Mouse (Mus musculus) CH12.LX (cell line): Measurements from ENCODE around the gene Ercc4. TPM values are rescaled to one million over a fixed set of nuclear protein-coding genes. Genes with fewer than 3 reads are reported as not detected.

ENCODE experiments used
- DNase-seq: peaks from one replicate; pipeline ENCODE4 v3.0.0-alpha.2; 2013; ENCODE audit errors: extremely low read depth
- H3K27ac ChIP-seq: 2 replicates; pipeline ENCODE4 v1.5.1; 2012; ENCODE audit warnings: low read depth, mild to moderate bottlenecking, control low read depth, moderate library complexity; ENCODE audit not compliant: insufficient read depth
- H3K27me3 ChIP-seq: replicated peaks from 2 replicates; pipeline ENCODE3; 2012; ENCODE audit warnings: inconsistent platforms
- H3K36me3 ChIP-seq, 2 experiments: replicated peaks in 1 of 2; 2 replicates each; pipeline versions ENCODE3 to v1.6.1; 2012; ENCODE audit warnings: inconsistent platforms in 1 of 2, low read length in 1 of 2, mild to moderate bottlenecking in 1 of 2, mixed read lengths in 1 of 2, moderate library complexity in 1 of 2; ENCODE audit not compliant: control insufficient read depth in 1 of 2, insufficient read depth in 1 of 2
- H3K4me1 ChIP-seq, 2 experiments: 2 replicates each; pipeline ENCODE4 v1.6.1; 2012; ENCODE audit warnings: inconsistent platforms in 1 of 2, moderate library complexity in 1 of 2; ENCODE audit not compliant: insufficient read depth in 2 of 2, control insufficient read depth in 1 of 2
- H3K4me2 ChIP-seq: 2 replicates; pipeline ENCODE4 v1.6.1; 2012; ENCODE audit warnings: low read depth, mild to moderate bottlenecking, control low read depth; ENCODE audit not compliant: poor library complexity, insufficient read depth, severe bottlenecking
- H3K4me3 ChIP-seq, 3 experiments: fragments of 150-350 bp in 1 of 3; sonication (generic) in 1 of 3; replicated peaks in 1 of 3; 2 replicates each; pipeline versions ENCODE3 to v1.5.1; 2011 to 2012; ENCODE audit warnings: low read depth in 2 of 3, low read length in 2 of 3, mild to moderate bottlenecking in 2 of 3, moderate library complexity in 2 of 3, control low read depth in 1 of 3, improper control_type of control experiment in 1 of 3, inconsistent platforms in 1 of 3, mixed read lengths in 1 of 3; ENCODE audit not compliant: poor library complexity in 1 of 3
- H3K79me2 ChIP-seq: replicated peaks from 2 replicates; pipeline ENCODE4 v1.6.1; 2012; ENCODE audit warnings: mild to moderate bottlenecking, moderate library complexity; ENCODE audit not compliant: control insufficient read depth, poor library complexity, insufficient read depth, severe bottlenecking; ENCODE audit errors: extremely low read depth
- H3K9ac ChIP-seq: 2 replicates; pipeline ENCODE4 v1.6.1; 2012; ENCODE audit warnings: low read depth, mild to moderate bottlenecking, control low read depth, moderate library complexity; ENCODE audit not compliant: insufficient read depth
- H3K9me3 ChIP-seq: replicated peaks from 2 replicates; pipeline ENCODE3; 2012; ENCODE audit warnings: low read length, inconsistent platforms, mixed read lengths
- CTCF ChIP-seq, 2 experiments: IDR thresholded peaks in 1 of 2; conservative IDR thresholded peaks in 1 of 2; 2 replicates each; pipeline ENCODE4 v1.5.1; 2011 to 2012; ENCODE audit warnings: low read depth in 2 of 2, low read length in 2 of 2, improper control_type of control experiment in 1 of 2, inconsistent platforms in 1 of 2, mild to moderate bottlenecking in 1 of 2, moderate library complexity in 1 of 2
- ELF1 ChIP-seq: IDR thresholded peaks from 2 replicates; pipeline ENCODE4 v1.6.1; 2014; ENCODE audit warnings: low read depth, mild to moderate bottlenecking, inconsistent platforms, low read length, improper control_type of control experiment
- EP300 ChIP-seq: IDR thresholded peaks from 2 replicates; pipeline ENCODE4 v1.6.1; 2011; ENCODE audit warnings: low read length, improper control_type of control experiment
- ETS1 ChIP-seq: conservative IDR thresholded peaks from 2 replicates; pipeline ENCODE4 v1.6.1; 2012; ENCODE audit warnings: low read depth, mild to moderate bottlenecking, inconsistent platforms, low read length, improper control_type of control experiment, moderate library complexity
- GABPA ChIP-seq: IDR thresholded peaks from 2 replicates; pipeline ENCODE4 v1.6.1; 2012; ENCODE audit warnings: low read depth, low read length, improper control_type of control experiment, inconsistent platforms; ENCODE audit not compliant: insufficient replicate concordance
- HCFC1 ChIP-seq: IDR thresholded peaks from 2 replicates; pipeline ENCODE4 v1.6.1; 2012; ENCODE audit warnings: low read depth, mild to moderate bottlenecking, inconsistent platforms, low read length, improper control_type of control experiment
- JUND ChIP-seq: conservative IDR thresholded peaks from 2 replicates; pipeline ENCODE4 v1.6.1; 2011; ENCODE audit warnings: low read depth, low read length, improper control_type of control experiment
- KAT2A ChIP-seq: IDR thresholded peaks from 2 replicates; pipeline ENCODE4 v1.6.1; 2012; ENCODE audit warnings: low read length, improper control_type of control experiment, inconsistent platforms; ENCODE audit not compliant: insufficient replicate concordance
- MAFK ChIP-seq: IDR thresholded peaks from 2 replicates; pipeline ENCODE4 v1.6.1; 2011; ENCODE audit warnings: low read length, improper control_type of control experiment; ENCODE audit not compliant: insufficient replicate concordance
- MAX ChIP-seq: IDR thresholded peaks from 2 replicates; pipeline ENCODE4 v1.6.1; 2011; ENCODE audit warnings: low read length, improper control_type of control experiment
- MEF2A ChIP-seq: IDR thresholded peaks from 2 replicates; pipeline ENCODE4 v1.6.1; 2014; ENCODE audit warnings: low read depth, mild to moderate bottlenecking, inconsistent platforms, low read length, improper control_type of control experiment, borderline replicate concordance
- MXI1 ChIP-seq: IDR thresholded peaks from 2 replicates; pipeline ENCODE4 v1.6.1; 2011; ENCODE audit warnings: mild to moderate bottlenecking, low read depth, low read length, improper control_type of control experiment
- MYC ChIP-seq: IDR thresholded peaks from 2 replicates; pipeline ENCODE4 v1.6.1; 2011; ENCODE audit warnings: low read depth, mild to moderate bottlenecking, improper control_type of control experiment, low read length
- NELFE ChIP-seq: IDR thresholded peaks from 2 replicates; pipeline ENCODE4 v1.6.1; 2011; ENCODE audit warnings: low read depth, low read length, improper control_type of control experiment
- PAX5 ChIP-seq: IDR thresholded peaks from 2 replicates; pipeline ENCODE4 v1.6.1; 2012; ENCODE audit warnings: low read length, inconsistent platforms, mixed read lengths
- RAD21 ChIP-seq: IDR thresholded peaks from 2 replicates; pipeline ENCODE4 v1.6.1; 2011; ENCODE audit warnings: low read depth, mild to moderate bottlenecking, low read length, improper control_type of control experiment, moderate library complexity
- SMC3 ChIP-seq: IDR thresholded peaks from 2 replicates; pipeline ENCODE4 v1.6.1; 2011; ENCODE audit warnings: low read depth, low read length, improper control_type of control experiment
- TBP ChIP-seq: conservative IDR thresholded peaks from 2 replicates; pipeline ENCODE4 v1.6.1; 2011; ENCODE audit warnings: low read depth, low read length, improper control_type of control experiment
- TCF12 ChIP-seq: IDR thresholded peaks from 2 replicates; pipeline ENCODE4 v1.6.1; 2014; ENCODE audit warnings: low read depth, mild to moderate bottlenecking, inconsistent platforms, low read length, improper control_type of control experiment
- UBTF ChIP-seq: IDR thresholded peaks from 2 replicates; pipeline ENCODE4 v1.6.1; 2012; ENCODE audit warnings: low read depth, mild to moderate bottlenecking, inconsistent platforms, low read length, improper control_type of control experiment, moderate library complexity
- USF2 ChIP-seq: conservative IDR thresholded peaks from 2 replicates; pipeline ENCODE4 v1.6.1; 2011; ENCODE audit warnings: low read depth, low read length, improper control_type of control experiment
- ZC3H11A ChIP-seq: IDR thresholded peaks from 2 replicates; pipeline ENCODE4 v1.6.1; 2012; ENCODE audit warnings: low read depth, mild to moderate bottlenecking, inconsistent platforms, low read length, improper control_type of control experiment
- ZKSCAN1 ChIP-seq: IDR thresholded peaks from 2 replicates; pipeline ENCODE4 v1.6.1; 2012; ENCODE audit warnings: low read depth, inconsistent platforms, low read length, improper control_type of control experiment, borderline replicate concordance
- ZMIZ1 ChIP-seq: IDR thresholded peaks from 2 replicates; pipeline ENCODE4 v1.6.1; 2012; ENCODE audit warnings: low read depth, mild to moderate bottlenecking, inconsistent platforms, low read length, improper control_type of control experiment
- dilution Hi-C: fragments of 300-500 bp; cut with MboI; formaldehyde crosslinking; loops from 2 replicates; pipeline ENCODE4 v1.14.3; 2020; ENCODE audit warnings: low sequenced_read_pairs; ENCODE audit not compliant: extremely low pct_unique_long_range_greater_than_20kb, extremely low pct_ligation_motif_present
- in situ Hi-C: fragments of 300-500 bp; cut with MboI; formaldehyde crosslinking; loops from 3 replicates; pipeline ENCODE4 v1.14.3; 2019; ENCODE audit warnings: low sequenced_read_pairs, low pct_ligation_motif_present, low pct_unique_long_range_greater_than_20kb, mixed read lengths
- polyA plus RNA-seq: library from polyadenylated mRNA; unstranded; fragments of >175 nt; gene quantifications from 2 replicates; pipeline ENCODE4 v1.2.1, GENCODE M21; 2012; ENCODE audit warnings: low read depth; ENCODE audit not compliant: insufficient read length
- total RNA-seq, 2 experiments: library from RNA; depleted of rRNA; stranded (reverse); fragments of 300-350 nt in 1 of 2; fragments of >200 nt in 1 of 2; gene quantifications; 2 replicates each; pipeline ENCODE4 v1.2.3; 2012 to 2014

Gene Ercc4
- total and polyA plus RNA-seq, 3 experiments: 10.1 to 23.3 (median 16.6) TPM

- Histone ChIP-seq H3K27ac (no peak overlapping the region), H3K9me3 (no peaks in the 10 kb centered on the region), H3K79me2 (no peaks in the 10 kb centered on the region), H3K4me3 (no peak overlapping the region), H3K4me1 (no peaks in the 10 kb centered on the region), H3K4me2 (no peak overlapping the region), H3K27me3 (no peaks in the 10 kb centered on the region), H3K36me3 (peaks cover 47 to 85% of the 10 kb centered on the region in 2 experiments), H3K9ac (no peak overlapping the region)
- DNase-seq: no peak
- no peak for TF ChIP-seq MYC
- TF ChIP-seq ELF1: no peak
- no peak for TF ChIP-seq MAX
- no peak for TF ChIP-seq PAX5
- no peak for TF ChIP-seq MXI1
- TF ChIP-seq ZMIZ1: no peak
- no peak for TF ChIP-seq KAT2A
- no peak for TF ChIP-seq MAFK
- no peak for TF ChIP-seq ETS1
- no peak for TF ChIP-seq TCF12
- no peak for TF ChIP-seq UBTF
- in situ Hi-C loops: loop anchor here (10.0 kb wide), 1 partner anchor 255 kb away; no protein-coding TSS in a partner anchor
- dilution Hi-C loops: no loop called here
These were observed 40.5 kb downstream of the Ercc4 start for GRCm38 (mm10) chr16:13149950-13150349.

- H3K4me3 ChIP-seq: no peak overlapping the region
- in situ Hi-C loops (no loop called here), dilution Hi-C loops (no loop called here)
- H3K4me2 ChIP-seq: no peak overlapping the region
- H3K4me1 ChIP-seq: no peaks in the 10 kb centered on the region
- no peak overlapping the region for H3K27ac ChIP-seq
- TF ChIP-seq ZMIZ1: no peak
- TF ChIP-seq RAD21: no peak
- TF ChIP-seq MAFK: no peak
- no peak for TF ChIP-seq MYC
- TF ChIP-seq EP300: no peak
- no peak for TF ChIP-seq ZC3H11A
- TF ChIP-seq ELF1: no peak
- no peak for TF ChIP-seq USF2
- TF ChIP-seq CTCF (conservative IDR thresholded peaks at IDR 0.05 in 1 of 2, IDR thresholded peaks at IDR 0.05 in 1 of 2; ENCODE audit: low read depth in 2 of 2, low read length in 2 of 2): no peak
- TF ChIP-seq JUND: no peak
- no peak for TF ChIP-seq NELFE
- TF ChIP-seq MAX: no peak
- no peak for TF ChIP-seq ZKSCAN1
- no peak for TF ChIP-seq HCFC1
- TF ChIP-seq SMC3: no peak
- TF ChIP-seq TBP: no peak
- no peak for TF ChIP-seq GABPA
- TF ChIP-seq MEF2A: no peak
- no peaks in the 10 kb centered on the region for H3K9me3 ChIP-seq
- no peaks in the 10 kb centered on the region for H3K27me3 ChIP-seq
- H3K36me3 ChIP-seq: peaks cover 42 to 78% of the 10 kb centered on the region in 2 experiments
- H3K9ac ChIP-seq: no peak overlapping the region
- DNase-seq: no peak
- no peaks in the 10 kb centered on the region for H3K79me2 ChIP-seq
These were observed 41.3 kb downstream of the Ercc4 start for GRCm38 (mm10) chr16:13150790-13151189.
